Mouse (Mus musculus): Measurements from ENCODE around the gene Efna5.

DNA sequence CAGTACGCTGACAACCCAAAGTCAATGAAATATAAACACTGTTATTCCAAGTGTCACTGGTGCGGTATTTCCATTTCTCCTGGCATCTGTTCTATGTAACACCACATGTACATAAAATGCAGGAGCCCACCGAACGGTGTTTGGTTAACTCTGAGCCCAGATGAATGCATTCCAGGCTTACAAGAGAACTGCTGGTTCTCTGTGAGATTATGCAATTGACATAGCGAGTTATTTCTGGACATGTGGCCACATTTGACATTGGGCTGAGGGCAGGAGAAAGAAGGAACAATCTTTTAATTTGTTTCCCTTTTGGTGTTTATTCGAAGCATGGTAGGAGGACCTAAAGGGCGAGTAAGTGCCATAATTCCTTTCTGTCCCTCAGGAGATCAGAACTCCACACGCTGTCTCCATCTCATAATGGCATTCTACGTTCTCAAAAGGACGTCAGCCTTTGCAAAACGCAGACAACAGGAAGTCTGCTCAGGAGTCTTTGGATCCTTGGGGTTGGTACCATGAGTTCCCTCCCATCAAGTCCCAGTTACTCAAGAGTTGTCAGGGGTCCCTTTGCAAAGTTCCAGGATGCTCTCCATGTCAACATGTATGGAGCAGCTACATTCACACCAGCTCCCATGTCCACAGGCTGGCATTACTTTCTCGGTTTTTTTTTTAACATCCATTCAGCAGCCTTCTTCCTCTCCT is 238.5 kb downstream of the Efna5 start:
- TF ChIP-seq POLR2A (IDR thresholded peaks at IDR 0.05; ENCODE audit: low read depth, low read length) (no peak), EP300 (IDR thresholded peaks at IDR 0.05; ENCODE audit: low read length) (no peak), CTCF (conservative IDR thresholded peaks at IDR 0.05 in 1 of 2, IDR thresholded peaks at IDR 0.05 in 1 of 2; ENCODE audit: low read depth in 2 of 2, low read length in 2 of 2) (no peak), HCFC1 (IDR thresholded peaks at IDR 0.05; ENCODE audit: low read depth, low read length) (no peak), ZC3H11A (IDR thresholded peaks at IDR 0.05; ENCODE audit: low read depth, low read length) (no peak), NRF1 (IDR thresholded peaks at IDR 0.05; ENCODE audit: low read depth, low read length) (no peak), ZNF384 (IDR thresholded peaks at IDR 0.05; ENCODE audit: low read depth, low read length) (no peak), UBTF (IDR thresholded peaks at IDR 0.05; ENCODE audit: low read depth, low read length) (no peak), JUND (conservative IDR thresholded peaks at IDR 0.05; ENCODE audit: low read depth, low read length) (no peak), ELF1 (IDR thresholded peaks at IDR 0.05; ENCODE audit: low read depth, low read length) (no peak), POLR2AphosphoS2 (IDR thresholded peaks at IDR 0.05; ENCODE audit: low read depth, low read length) (no peak)

All from CH12.LX (cell line).